Mouse (Mus musculus): ENCODE measurements around the gene Ssbp2. TPM values are rescaled to one million over a fixed set of nuclear protein-coding genes. Genes with fewer than 3 reads are reported as not detected.

Ssbp2 gene
- polyA plus RNA-seq, 1 experiment = 119 TPM

DNA sequence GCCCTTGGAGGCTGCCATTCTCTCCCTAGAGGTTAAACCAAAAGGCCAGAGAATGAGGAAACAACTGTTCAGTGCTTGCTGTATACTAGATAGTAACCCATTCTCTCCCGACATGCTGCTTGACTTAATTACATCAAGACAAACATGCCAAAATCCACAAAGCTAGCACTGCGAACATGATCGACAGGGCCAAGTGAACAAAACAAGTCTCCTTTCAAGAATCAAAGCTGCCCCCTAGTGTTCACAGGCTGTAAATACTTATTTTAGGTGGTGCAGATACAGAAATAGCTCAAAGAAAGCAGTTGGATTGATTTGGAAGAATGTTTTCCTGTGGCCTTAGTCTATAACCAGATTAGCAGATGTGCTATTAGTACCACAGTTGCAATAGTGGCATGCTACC is 236.9 kb downstream of the Ssbp2 start:
- peak in 1 of 2 experiments; percentile 72 for DNase-seq (ENCODE audit: extremely low spot score in 1 of 2, low spot score in 1 of 2)

DNA sequence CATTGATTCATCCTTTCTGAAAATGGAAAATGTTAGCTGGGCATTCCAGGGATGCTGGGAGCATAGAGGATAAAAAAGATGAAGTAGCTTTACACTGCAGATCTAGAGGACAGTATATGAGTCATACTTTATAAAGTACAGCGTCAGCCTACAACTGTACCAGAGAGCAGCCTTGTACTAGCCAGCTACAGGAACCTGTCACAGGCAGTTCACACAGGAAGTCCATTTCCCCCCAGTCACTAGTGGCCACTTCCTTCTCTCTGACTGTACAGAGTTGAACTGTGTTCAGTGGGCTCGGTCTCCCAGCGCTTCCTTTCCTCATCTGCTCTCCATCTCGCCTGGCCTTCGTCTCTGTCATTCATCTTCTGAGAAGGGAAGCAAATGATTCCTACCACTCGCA is 242.3 kb downstream of the Ssbp2 start:
- peak in 1 of 2 experiments; percentile 10 for DNase-seq (ENCODE audit: extremely low spot score in 1 of 2, low spot score in 1 of 2)

DNA sequence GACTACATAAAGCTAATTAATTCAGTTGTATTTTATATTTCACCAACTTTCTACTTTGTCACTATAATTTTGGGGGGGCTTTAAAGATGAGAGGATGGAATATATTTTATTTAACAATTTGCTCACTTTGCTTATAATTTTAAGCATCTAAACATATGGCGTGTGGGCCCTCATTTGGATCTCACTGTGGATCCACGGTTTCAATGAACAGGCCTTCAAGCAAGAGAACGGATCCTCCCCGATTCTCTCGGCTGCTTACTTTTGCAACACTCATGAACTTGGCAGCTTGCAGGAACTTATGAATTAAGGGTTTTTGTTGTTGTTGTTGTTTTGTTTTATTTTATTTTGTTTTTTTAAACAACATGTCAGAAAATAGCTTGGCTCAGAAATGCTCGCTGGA is 259.4 kb downstream of the Ssbp2 start:
- DNase-seq (ENCODE audit: extremely low spot score in 1 of 2, low spot score in 1 of 2) = peak in 1 of 2 experiments; percentile 42

DNA sequence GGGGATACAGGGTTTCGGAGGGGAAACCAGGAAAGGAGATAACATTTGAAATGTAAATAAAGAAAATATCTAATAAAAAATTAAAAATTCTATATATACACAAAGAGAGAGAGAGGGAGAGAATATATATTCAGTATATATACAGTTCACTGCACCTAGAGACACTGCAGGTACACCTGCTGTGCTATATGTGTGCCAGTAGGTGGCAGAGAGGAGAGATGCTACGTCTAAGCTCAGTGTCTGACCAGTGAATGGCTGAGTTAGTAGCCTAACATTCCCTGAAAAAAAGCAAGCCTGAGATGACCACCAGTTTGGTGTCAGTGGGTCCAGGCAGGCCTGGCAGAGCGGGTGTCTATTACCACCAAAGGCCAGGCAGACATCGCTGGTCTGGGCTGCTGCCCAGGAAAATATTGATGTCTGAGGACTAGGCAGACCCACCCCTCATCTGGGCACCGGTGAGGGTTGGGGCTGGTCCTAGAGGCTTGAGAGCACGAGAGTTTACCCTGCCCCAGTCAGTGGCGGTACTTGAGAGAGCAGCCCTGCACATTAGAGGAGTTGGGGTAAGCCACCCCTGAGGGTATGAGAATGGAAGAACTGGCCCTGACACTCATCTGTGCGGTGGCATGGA is 263.1 kb downstream of the Ssbp2 start:
- no peak for DNase-seq (ENCODE audit: extremely low spot score in 1 of 2, low spot score in 1 of 2)

DNA sequence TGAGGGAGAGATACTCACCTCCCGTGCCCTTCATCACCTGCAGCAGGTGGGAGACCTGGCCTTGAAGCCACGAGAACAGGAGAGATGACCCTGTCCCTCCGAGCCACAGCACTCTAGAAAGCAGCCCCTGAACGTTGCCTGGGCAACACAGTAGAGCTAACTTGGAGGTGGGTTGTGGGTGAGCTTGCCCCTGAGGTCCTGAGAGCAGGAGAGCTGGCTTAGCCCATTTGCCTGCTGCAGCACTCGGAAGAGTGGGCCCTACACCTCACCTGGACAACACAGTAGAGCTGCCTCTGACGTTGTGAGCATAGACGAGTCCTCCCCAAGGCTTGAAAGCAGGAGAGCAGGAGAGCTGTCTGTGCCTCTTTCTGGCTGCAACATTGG is 263.6 kb downstream of the Ssbp2 start:
- DNase-seq (ENCODE audit: extremely low spot score in 1 of 2, low spot score in 1 of 2) = no peak

DNA sequence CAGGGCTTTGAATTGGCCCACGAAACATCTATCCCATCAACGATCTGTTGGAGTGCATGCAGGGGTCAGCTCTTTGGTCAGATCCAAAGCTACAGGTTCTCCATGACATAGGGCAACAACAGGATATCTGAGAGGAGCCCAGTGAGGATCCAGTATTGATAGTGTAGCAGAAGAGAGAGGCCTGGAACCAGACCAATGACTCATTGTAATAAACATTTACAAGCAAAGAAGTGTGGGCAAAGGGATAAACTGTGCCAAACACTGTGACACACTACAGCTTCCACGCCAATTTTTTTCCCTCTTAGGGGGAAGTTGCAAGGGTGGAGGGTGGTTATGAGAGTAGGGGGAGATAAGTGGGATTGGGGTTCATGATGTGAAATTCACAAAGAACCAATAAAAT is 264.1 kb downstream of the Ssbp2 start:
- no peak for DNase-seq (ENCODE audit: extremely low spot score in 1 of 2, low spot score in 1 of 2)

DNA sequence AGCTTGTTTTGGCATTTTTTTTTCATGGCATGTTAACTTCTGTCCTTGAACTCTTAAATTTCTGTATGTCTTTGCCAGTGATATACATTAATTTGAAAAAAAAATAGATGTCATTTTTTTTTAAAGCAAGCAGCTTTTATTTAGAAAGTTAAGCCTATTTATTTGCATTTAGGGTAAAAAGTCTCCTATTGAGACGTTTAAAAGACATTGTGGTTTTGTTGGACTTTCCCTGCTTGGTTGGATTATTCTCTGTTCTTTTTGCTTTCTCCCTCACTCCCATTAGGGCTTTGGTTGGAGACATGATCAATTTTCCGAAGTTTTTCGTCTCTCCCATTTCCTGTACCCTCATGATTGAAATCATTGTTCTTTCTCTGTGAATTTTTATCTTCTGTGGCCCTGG is 265.0 kb downstream of the Ssbp2 start:
- DNase-seq (ENCODE audit: extremely low spot score in 1 of 2, low spot score in 1 of 2) = no peak

DNA sequence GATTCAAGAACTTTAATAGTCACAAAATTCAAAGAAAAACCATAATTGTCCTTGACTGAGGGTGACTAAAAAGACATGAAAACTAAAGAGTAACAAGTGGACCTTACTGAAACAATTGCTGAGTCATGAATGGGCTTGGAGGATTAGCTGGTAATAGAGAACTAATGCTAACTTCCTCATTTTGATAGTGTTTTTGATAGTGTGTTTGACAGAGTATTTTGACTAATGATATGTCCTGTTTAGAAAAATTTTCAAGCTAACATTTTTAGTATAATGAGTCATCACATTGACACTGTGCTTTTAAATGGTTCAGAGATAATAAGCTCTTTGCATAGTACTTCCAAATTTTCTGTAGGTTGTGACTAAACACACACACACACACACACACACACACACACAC is 267.8 kb downstream of the Ssbp2 start:
- no peak for DNase-seq (ENCODE audit: extremely low spot score in 1 of 2, low spot score in 1 of 2)

DNA sequence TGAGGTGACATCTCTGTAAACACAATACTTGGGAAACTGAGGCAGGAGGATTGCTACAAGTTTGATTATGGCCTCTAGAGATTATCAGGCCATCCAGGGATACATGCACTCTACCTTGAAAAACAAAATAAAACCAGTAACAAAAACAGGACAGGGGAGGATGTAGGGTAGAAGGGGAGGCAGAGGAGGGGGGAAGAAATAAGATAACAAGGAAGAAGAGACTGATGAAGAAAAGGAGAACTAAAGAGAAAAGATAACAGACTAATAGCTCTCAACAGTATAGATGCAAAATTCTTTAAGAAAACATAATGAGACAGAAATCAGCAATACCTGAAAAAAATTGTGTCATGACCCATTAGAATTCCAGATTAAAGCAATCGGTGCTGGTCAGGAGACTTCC is 277.1 kb downstream of the Ssbp2 start:
- no peak for DNase-seq (ENCODE audit: extremely low spot score in 1 of 2, low spot score in 1 of 2)

DNA sequence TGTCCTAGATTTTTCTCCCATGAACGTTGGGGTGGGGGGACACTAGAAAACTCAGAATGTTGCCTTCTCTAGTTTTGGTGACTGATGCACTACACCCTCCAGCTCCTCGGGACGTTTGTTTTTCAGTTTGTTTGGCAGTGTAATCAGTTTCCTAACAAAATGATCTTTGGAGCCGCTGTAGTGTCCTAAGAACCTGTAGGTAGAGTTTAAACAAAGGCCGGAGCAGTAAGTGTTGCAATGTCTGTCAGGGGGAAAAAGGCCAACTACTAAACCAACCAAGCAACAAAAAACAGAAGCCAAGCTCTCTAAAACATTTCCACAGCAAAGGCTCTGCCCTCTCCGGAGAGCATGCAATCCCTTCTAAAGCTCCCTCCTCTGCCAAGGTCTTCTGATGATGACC is 280.8 kb downstream of the Ssbp2 start:
- DNase-seq (ENCODE audit: extremely low spot score in 1 of 2, low spot score in 1 of 2) = no peak

DNA sequence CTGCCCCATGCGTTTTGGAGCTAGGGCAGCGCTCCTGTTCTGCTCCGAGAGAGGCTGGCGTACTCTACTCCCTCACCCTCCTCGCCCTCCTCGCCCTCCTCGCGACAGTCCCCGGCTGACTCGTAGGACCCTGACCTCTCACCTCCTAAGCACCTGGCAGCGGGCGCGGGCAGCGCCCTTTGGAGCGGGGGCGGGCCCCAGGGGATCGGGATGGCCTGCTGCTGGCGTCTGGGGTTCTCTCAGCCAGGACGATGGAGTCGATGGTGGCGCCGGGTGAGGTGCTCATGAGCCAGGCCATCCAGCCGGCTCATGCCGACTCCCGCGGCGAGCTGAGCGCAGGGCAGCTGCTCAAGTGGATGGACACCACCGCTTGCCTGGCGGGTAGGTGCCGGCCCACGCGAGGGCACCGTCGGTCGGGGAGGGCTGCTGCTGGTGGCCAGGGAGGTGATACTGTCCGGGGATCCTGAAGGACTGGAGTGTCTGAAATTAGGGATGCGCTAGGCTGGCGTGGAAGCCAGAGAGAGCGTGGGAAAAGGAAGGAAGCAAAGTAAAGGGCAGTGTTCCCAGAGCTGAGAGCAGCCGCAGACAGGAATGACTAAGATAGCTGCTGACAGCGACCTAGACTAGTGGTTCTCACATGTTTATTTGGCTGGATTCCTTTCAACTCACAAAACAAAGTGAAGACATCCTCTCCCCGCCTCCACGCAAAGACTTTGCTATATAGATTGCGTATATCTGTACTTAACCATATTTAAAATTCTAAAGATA is 281.4 kb downstream of the Ssbp2 start, which contains the start of gene Acot12:
Gene Acot12 (plus strand): TSS at position 233 of the 768 bp plus-strand sequence.
- peak in 1 of 2 experiments; percentile 44 for DNase-seq (ENCODE audit: extremely low spot score in 1 of 2, low spot score in 1 of 2)

DNA sequence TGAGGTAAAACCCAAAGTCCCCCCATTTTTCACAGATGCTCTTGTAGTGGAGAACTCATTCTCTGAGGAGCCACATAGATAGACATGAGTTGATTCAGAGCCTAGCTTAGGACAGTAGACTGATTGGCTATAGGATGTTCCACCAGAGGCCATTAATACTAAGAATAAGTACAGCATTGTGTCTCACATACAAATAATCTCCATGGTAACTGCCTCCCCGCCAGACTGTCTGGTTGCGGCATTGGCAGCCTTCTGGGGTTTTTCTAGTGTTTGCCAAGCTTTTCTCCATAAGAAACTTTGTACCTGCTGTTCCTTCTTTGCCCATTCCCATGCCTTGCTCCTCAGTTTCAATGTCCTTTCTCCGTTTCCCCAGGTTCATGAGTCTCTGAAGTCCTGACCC is 283.1 kb downstream of the Ssbp2 start:
- DNase-seq (ENCODE audit: extremely low spot score in 1 of 2, low spot score in 1 of 2) = no peak

DNA sequence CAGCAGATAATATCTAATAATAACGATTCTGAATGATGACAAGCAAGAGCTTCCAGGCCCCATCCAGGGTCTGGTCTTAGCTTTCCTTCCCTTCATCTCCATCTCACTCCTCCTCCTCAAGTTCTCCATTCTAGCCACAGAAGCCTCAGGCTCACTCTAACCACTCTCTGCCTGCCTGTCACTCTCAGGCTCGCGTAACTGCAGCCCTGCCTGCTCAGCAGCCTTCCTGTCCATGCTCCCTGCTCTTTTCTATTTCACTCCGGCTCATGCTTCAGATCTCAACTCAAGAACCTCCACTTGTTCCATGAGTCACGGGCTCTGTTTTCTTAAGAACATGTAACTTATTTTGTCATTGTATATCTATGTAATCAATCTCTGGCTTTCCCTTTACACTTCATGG is 286.4 kb downstream of the Ssbp2 start:
- DNase-seq (ENCODE audit: extremely low spot score in 1 of 2, low spot score in 1 of 2) = no peak

DNA sequence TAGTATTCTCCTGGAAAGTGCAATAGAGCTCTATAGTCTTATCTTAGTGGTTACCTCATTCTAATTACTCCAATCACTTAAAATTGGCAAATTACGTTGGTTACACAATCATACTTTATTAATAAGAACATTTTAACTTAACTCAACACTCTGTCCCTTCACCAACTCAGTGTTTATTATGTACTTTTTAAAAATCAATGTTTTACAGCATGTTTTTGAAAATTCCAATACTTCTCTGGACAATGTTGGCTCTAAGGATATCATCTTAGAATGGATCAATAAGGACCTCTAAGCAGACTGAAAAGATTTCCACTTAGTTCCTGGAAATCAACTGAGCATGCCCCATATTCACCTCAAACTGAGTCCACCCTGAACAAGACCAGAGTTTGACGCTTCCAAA is 288.3 kb downstream of the Ssbp2 start:
- no peak for DNase-seq (ENCODE audit: extremely low spot score in 1 of 2, low spot score in 1 of 2)

DNA sequence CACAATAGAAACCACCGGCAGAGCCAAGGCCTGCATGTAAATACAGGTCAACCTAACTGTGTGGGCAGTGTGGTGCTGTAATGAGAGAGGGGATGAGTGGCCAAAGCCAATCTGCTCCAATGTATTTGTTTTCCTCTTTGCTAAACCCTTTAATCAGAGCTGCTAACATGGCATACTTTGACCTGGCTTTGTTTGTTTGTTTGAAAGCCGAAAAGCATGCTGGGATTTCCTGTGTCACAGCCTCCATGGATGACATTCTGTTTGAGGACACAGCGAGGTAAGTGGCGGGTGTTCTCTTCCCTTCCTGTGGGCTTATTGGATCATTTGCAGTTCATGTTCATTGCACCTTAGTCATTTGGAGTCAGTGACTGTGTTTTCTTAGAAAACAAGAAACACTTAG is 289.9 kb downstream of the Ssbp2 start:
- DNase-seq (ENCODE audit: extremely low spot score in 1 of 2, low spot score in 1 of 2) = no peak

Other genes starting within 250 kb of the Ssbp2 start
- 11.2 and 12.1 TPM in 2 replicates for gene Atg10, start 236.3 kb upstream of the Ssbp2 start, polyA plus RNA-seq (2012; rRNA removed)